Mouse (Mus musculus): ENCODE results near the gene Ahcy. TPM values are rescaled to one million over a fixed set of nuclear protein-coding genes. Genes with fewer than 3 reads are reported as not detected.

Gene Ahcy
- polyA plus RNA-seq, 1 experiment from 2014 or later: 224 TPM

- no peak overlapping the region for H3K27ac ChIP-seq (ENCODE audit: low read depth)
- 82% methylated on average over 6 of the region's 6 CpGs for WGBS (ENCODE audit: insufficient replicate concordance)
- H3K9ac ChIP-seq (replicated peaks): no peak overlapping the region
- no peak overlapping the region for H3K4me2 ChIP-seq (ENCODE audit: low read depth, low read length)
- peaks cover 5% of the 10 kb centered on the region; the same call in 1 of the 2 replicates for H3K4me1 ChIP-seq (ENCODE audit: insufficient read depth)
- no peak for ATAC-seq
- H3K36me3 ChIP-seq (replicated peaks; ENCODE audit: insufficient read depth, low read length): no peaks in the 10 kb centered on the region
- no peaks in the 10 kb centered on the region for H3K9me3 ChIP-seq (ENCODE audit: low read length)
- no peaks in the 10 kb centered on the region for H3K27me3 ChIP-seq (ENCODE audit: insufficient read depth, low read length)
- no peak for DNase-seq
- no peak overlapping the region for H3K4me3 ChIP-seq (ENCODE audit: low read depth, low read length)
- TF ChIP-seq CTCF (IDR thresholded peaks at IDR 0.05; ENCODE audit: low read depth) (no peak), EP300 (IDR thresholded peaks at IDR 0.05; ENCODE audit: low read depth) (no peak)
Measured at GRCm38 (mm10) chr2:155012991-155013390, 61.3 kb downstream of the Ahcy start.

GRCm38 (mm10) chr2:155011086-155011656 lies 63.1 kb downstream of the Ahcy start:
- no peak overlapping the region for H3K4me2 ChIP-seq (ENCODE audit: low read depth, low read length)
- H3K4me3 ChIP-seq (ENCODE audit: low read depth, low read length): no peak overlapping the region
- TF ChIP-seq EP300 (IDR thresholded peaks at IDR 0.05; ENCODE audit: low read depth): no peak
- H3K27me3 ChIP-seq (ENCODE audit: insufficient read depth, low read length): no peaks in the 10 kb centered on the region
- 19% methylated on average over 3 of the region's 3 CpGs for WGBS (ENCODE audit: insufficient replicate concordance)
- H3K9me3 ChIP-seq (ENCODE audit: low read length): no peaks in the 10 kb centered on the region
- H3K9ac ChIP-seq (replicated peaks): no peak overlapping the region
- DNase-seq (no peak), ATAC-seq (no peak)
- peaks cover 5% of the 10 kb centered on the region; the same call in 1 of the 2 replicates for H3K4me1 ChIP-seq (ENCODE audit: insufficient read depth)
- no peak overlapping the region for H3K27ac ChIP-seq (ENCODE audit: low read depth)
- H3K36me3 ChIP-seq (replicated peaks; ENCODE audit: insufficient read depth, low read length): no peaks in the 10 kb centered on the region

Other genes starting within 250 kb of the Ahcy start
- gene Eif2s2, start 181.6 kb downstream of the Ahcy start, polyA plus RNA-seq (2015; fragmentation: Nextera tagmentation; extraction: Ambion mirVana): 57.9 and 60.8 TPM in 2 replicates
- 0.78 and 1.0 TPM in 2 replicates for gene Gm14226, start 56.2 kb downstream of the Ahcy start, polyA plus RNA-seq (2015; fragmentation: Nextera tagmentation; extraction: Ambion mirVana)
- 10.6 and 12.7 TPM in 2 replicates for gene Itch, start 59.0 kb upstream of the Ahcy start, polyA plus RNA-seq (2015; fragmentation: Nextera tagmentation; extraction: Ambion mirVana)
- gene Dynlrb1, start 162.0 kb upstream of the Ahcy start, polyA plus RNA-seq (2015; fragmentation: Nextera tagmentation; extraction: Ambion mirVana): 129 and 139 TPM in 2 replicates
- gene Map1lc3a, start 201.8 kb upstream of the Ahcy start, polyA plus RNA-seq (2015; fragmentation: Nextera tagmentation; extraction: Ambion mirVana): 68.0 and 83.2 TPM in 2 replicates